Mouse (Mus musculus) layer of hippocampus, adult 9-10 months (tissue): ENCODE measurements around the gene Olfr742.

Experiments used
- DNase-seq: peaks from one replicate; pipeline ENCODE4 v3.0.0; 2022; ENCODE audit warnings: low spot score

Olfr742 gene

DNA sequence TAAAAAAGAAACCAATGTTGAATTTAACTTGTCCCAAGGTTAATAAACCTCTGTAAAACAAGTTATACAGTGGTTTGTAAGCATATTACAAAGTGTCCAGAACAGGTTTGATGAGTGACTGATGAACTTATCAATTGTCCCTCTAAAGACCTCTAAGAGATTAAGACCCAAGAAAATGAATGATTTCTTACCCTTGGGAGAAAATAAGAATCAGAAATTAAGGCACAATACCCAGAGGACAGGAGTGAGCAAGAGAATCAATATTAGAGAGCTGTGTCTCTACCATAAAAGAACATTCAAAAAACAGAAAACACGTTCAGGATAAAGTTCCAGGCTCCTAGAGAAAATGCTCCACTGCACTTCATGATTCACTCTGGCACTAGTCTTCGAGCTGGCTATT, at the start of gene Olfr742:
Gene Olfr742 (plus strand): TSS at position 301 of the 400 bp plus-strand sequence.
- no peak for DNase-seq

DNA sequence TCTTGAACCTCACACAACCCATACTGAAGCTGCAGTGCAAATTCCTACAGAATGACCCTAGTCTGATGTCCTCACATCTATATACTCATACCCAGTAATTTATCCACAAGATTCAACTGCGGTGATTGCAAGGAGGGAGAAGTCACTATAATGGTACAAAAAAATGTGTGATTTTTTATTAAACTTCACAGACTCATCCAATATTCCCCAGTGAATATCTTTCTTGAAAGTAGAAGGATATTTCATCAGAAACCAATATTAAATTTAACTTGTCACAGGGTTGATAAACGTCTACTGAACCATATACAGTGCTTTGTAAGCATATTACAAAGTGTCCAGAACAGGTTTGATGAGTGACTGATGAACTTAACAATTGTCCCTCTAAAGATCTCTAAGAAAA, 31.0 kb upstream of the Olfr742 start, which contains the start of gene Olfr741:
Gene Olfr741 (plus strand): TSS at position 301 of the 400 bp plus-strand sequence.
- no peak for DNase-seq

DNA sequence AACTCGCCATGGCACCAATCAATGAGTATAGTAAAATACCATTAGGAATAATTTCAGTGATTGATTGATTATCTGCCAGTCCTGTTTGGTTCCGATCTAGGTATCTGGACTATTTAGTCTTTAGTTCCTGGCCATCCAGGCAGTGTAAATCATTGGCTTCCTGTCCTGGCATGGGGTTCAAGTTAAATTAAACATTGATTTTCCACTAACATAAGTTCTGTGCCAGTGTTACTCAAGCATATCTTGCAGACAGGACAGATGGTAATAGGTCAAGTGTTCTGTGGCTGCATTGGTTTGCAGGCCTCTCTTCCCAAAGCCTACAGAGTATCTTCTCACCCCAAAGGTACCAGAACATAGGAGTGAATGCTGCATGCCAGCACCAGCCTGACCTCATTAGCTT, 25.0 kb upstream of the Olfr742 start:
- no peak for DNase-seq

DNA sequence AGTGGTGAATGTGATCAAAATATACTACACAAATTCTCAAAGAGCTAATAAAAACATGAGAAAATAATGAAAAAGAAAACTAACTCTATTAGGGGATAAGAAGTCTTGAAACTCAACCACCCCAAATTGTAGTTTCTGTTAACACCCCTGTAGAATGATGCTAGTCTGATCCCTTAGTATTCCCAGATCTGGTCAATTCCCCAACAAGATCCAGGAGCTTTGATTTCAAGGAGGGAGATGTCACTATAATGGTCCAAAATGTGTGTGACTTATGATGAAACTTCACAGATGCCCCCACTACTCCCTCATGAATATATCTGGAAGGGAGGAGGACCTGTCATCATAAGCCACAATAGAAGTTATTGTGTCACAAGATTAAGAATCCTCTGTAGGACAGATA, 18.1 kb downstream of the Olfr742 start, which contains the start of gene Olfr743:
Gene Olfr743 (plus strand): TSS at position 301 of the 400 bp plus-strand sequence.
- no peak for DNase-seq

DNA sequence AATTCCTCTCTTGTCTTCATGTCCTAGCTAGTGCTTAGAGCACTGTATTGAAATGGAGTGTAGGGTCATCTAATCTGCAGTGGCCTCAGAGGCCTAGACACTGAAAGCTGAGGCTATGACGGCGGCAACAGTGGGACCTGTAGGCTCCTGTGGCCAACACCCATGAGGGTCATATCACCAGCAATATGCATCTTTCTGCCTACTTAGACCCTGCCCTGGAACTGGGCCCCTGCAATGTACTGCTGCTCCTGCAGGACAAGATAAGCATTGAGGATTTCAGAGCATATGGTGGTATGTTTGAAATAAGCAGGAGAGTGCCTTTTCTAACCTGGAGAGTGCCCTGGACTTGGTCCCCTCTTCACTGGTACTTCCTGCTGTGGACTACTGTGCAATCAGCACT, 49.3 kb downstream of the Olfr742 start:
- DNase-seq, result no peak
